Comparison of ENCODE assay signal across 18 mouse cellular contexts in genomic region chr6:99822471-99822870, GRCm38 (mm10).
"Had no signal": no experiment of that assay in that cellular context is flagged by ENCODE, and none has a peak within 500 bp of the region (broad histone marks: within the 10 kb centered on the region; RNA-seq: fewer than 3 reads in every experiment).

No protein-coding gene starts in this region.

- H3K4me3 ChIP-seq: limb, embryonic 12.5 days; limb, embryonic 15.5 days; midbrain, embryonic 13.5 days; myocyte; neural tube, embryonic 13.5 days had no signal

- H3K9ac ChIP-seq: limb, embryonic 12.5 days; limb, embryonic 15.5 days; liver, embryonic 14.5 days; liver, postnatal 0 days; lung, embryonic 14.5 days; midbrain, embryonic 13.5 days; neural tube, embryonic 13.5 days had no signal

- H3K36me3 ChIP-seq: limb, embryonic 12.5 days; limb, embryonic 15.5 days; midbrain, embryonic 13.5 days; neural tube, embryonic 13.5 days had no signal

- DNase-seq: kidney, adult 9 months; kidney, postnatal 14 days; kidney, postnatal 4 days; left cerebral cortex, postnatal 4 days; liver, postnatal 0 days; lung, embryonic 14.5 days; retina, postnatal 1 day; thymus, adult 18-20 months; thymus, postnatal 36 days had no signal

- H3K9me3 ChIP-seq: limb, embryonic 12.5 days; limb, embryonic 15.5 days; midbrain, embryonic 13.5 days; neural tube, embryonic 13.5 days had no signal

- H3K4me2 ChIP-seq: limb, embryonic 12.5 days; limb, embryonic 15.5 days; liver, embryonic 11.5 days; lung, embryonic 14.5 days; midbrain, embryonic 13.5 days; neural tube, embryonic 13.5 days had no signal

- ATAC-seq: liver, postnatal 0 days; lung, postnatal 0 days; midbrain, embryonic 13.5 days had no signal

- H3K27me3 ChIP-seq: limb, embryonic 12.5 days; limb, embryonic 15.5 days had no signal

- H3K27ac ChIP-seq: limb, embryonic 12.5 days; limb, embryonic 15.5 days; liver, embryonic 14.5 days; macrophage; midbrain, embryonic 13.5 days; neural tube, embryonic 13.5 days had no signal
